Mouse (Mus musculus) ES-E14 (cell line): Measurements from ENCODE around the gene Hcrt.
"Not testable (repeated sequence)": the region's sequence is repeated elsewhere in the genome, so short reads cannot be mapped to it uniquely, and the experiment has no call there.

Experiments
- CHD2 ChIP-seq: IDR thresholded peaks from 2 replicates; pipeline ENCODE4 v1.6.1; 2014; ENCODE audit warnings: mild to moderate bottlenecking, low read depth, low read length, inconsistent platforms
- HCFC1 ChIP-seq: IDR thresholded peaks from 2 replicates; pipeline ENCODE4 v1.6.1; 2012; ENCODE audit warnings: low read length, inconsistent platforms, borderline replicate concordance; ENCODE audit not compliant: insufficient read depth
- MAFK ChIP-seq: IDR thresholded peaks from 2 replicates; pipeline ENCODE4 v1.6.1; 2014; ENCODE audit warnings: mild to moderate bottlenecking, low read depth, low read length, inconsistent platforms; ENCODE audit not compliant: insufficient read depth
- ZC3H11A ChIP-seq: IDR thresholded peaks from 2 replicates; pipeline ENCODE4 v1.6.1; 2012; ENCODE audit warnings: low read depth, mild to moderate bottlenecking, inconsistent platforms, low read length, borderline replicate concordance

- not testable (repeated sequence) for TF ChIP-seq ZC3H11A, HCFC1, MAFK, CHD2
Measured at GRCm38 (mm10) chr11:100790644-100791043, 27.9 kb upstream of the Hcrt start.
